Mouse (Mus musculus): Measurements from ENCODE around the gene Utp4. TPM values are rescaled to one million over a fixed set of nuclear protein-coding genes. Genes with fewer than 3 reads are reported as not detected.
"Not testable (repeated sequence)": the region's sequence is repeated elsewhere in the genome, so short reads cannot be mapped to it uniquely, and the experiment has no call there.

The Utp4 gene
- polyA plus RNA-seq, 1 experiment from 2014 or later: 71.1 TPM

DNA sequence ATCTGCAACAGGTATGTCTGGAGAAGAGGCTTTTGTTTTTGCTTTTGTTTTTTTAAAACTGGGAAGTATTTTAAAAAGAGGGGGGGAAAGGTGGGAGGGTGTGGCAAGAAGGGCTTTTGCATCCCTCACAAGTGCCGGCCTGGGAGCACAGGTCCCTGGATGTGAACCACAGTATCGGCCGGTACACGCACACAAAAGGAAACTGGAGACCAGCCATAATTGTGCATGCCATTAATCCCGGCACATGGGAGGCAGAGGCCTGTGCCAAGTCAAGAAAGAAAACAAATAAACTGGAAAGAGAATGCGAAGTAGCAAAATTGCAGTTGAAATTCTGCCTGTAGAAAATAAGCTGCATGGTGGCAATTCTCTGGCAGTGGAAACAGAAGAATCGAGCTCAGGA is 14.9 kb downstream of the Utp4 start:
- Histone ChIP-seq H3K4me2 (replicated peaks) (no peak overlapping the region), H3K36me3 (peaks cover 28% of the 10 kb centered on the region), H3K4me1 (replicated peaks) (no peaks in the 10 kb centered on the region), H3K27me3 (replicated peaks) (no peaks in the 10 kb centered on the region), H3K9ac (no peak overlapping the region), H3K4me3 (replicated peaks) (no peak overlapping the region), H3K9me3 (no peaks in the 10 kb centered on the region), H3K27ac (no peak overlapping the region)
- WGBS: 91% methylated on average over 7 of the region's 7 CpGs
- ATAC-seq: no peak

DNA sequence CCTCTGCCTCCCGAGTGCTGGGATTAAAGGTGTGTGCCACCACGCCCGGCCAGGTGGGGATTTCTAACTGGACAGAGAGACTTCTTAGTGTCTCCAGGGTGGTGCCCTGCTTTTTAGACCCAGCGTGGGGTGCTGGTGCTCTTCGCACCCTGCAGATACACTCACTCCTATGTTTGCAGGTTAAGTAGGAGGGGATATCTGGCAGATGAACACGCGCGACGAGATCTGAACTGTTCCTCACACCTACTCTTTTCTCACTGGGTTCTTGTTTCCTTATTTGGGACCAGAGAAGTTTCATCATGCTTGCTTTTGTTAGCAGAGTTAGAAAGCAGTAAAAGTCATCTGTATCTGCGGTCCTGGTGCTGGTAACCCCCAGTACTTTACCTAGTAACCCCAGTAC is 20.2 kb downstream of the Utp4 start:
- Histone ChIP-seq H3K9me3 (no peaks in the 10 kb centered on the region), H3K27me3 (replicated peaks) (no peaks in the 10 kb centered on the region), H3K4me1 (replicated peaks) (no peaks in the 10 kb centered on the region), H3K4me3 (replicated peaks) (no peak overlapping the region), H3K36me3 (peaks cover 22% of the 10 kb centered on the region), H3K4me2 (replicated peaks) (no peak overlapping the region), H3K27ac (no peak overlapping the region), H3K9ac (no peak overlapping the region)
- ATAC-seq: no peak
- 96% methylated on average over 10 of the region's 10 CpGs for WGBS

DNA sequence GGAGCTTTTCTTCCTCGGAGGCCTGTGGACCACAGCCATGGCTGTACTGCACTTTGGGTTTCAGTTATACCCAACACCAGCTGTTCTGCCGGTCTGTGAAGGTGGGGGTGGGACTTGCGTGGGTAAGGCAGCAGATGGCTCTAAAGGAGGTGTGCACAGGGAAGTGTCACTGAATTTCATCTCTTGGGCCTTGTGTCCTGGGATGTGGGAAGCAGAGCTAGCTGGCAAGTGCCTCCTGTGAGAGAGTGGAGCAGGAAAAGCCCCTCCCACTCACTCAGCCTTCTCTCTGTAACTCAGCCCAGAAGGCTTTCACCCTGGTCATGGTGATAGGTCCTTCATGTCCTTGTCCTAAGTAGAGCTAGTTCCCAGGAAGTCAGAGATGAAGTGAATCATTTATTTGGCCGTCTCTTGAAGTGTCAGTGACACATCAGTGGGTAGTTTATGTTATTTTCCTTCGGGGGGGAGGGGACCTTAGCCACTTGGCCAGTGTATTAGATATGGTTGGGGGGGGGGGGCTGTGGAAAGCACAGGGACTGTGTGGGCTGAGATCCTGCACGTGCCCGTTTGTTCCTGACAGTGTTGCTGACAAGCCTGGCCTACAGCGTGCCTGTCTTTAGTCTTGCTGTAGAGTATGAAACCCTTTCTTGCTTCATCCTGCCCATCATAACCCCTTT is 26.4 kb downstream of the Utp4 start:
- Histone ChIP-seq H3K9ac (no peak overlapping the region), H3K36me3 (peaks cover 30% of the 10 kb centered on the region), H3K27ac (no peak overlapping the region), H3K27me3 (replicated peaks) (no peaks in the 10 kb centered on the region), H3K9me3 (no peaks in the 10 kb centered on the region), H3K4me1 (replicated peaks) (no peaks in the 10 kb centered on the region), H3K4me3 (replicated peaks) (no peak overlapping the region), H3K4me2 (replicated peaks) (no peak overlapping the region)
- 88% methylated on average over 8 of the region's 8 CpGs for WGBS
- ATAC-seq: no peak

- H3K4me3 ChIP-seq (replicated peaks): no peak overlapping the region
- peaks cover 30% of the 10 kb centered on the region for H3K36me3 ChIP-seq
- H3K4me2 ChIP-seq (replicated peaks): no peak overlapping the region
- 95% methylated on average over 5 of the region's 5 CpGs for WGBS
- ATAC-seq: no peak
- no peak overlapping the region for H3K9ac ChIP-seq
- no peak overlapping the region for H3K27ac ChIP-seq
- no peaks in the 10 kb centered on the region for H3K4me1 ChIP-seq (replicated peaks)
- H3K9me3 ChIP-seq: no peaks in the 10 kb centered on the region
- H3K27me3 ChIP-seq (replicated peaks): no peaks in the 10 kb centered on the region
These were observed 26.9 kb downstream of the Utp4 start for GRCm38 (mm10) chr8:106920395-106920741.

DNA sequence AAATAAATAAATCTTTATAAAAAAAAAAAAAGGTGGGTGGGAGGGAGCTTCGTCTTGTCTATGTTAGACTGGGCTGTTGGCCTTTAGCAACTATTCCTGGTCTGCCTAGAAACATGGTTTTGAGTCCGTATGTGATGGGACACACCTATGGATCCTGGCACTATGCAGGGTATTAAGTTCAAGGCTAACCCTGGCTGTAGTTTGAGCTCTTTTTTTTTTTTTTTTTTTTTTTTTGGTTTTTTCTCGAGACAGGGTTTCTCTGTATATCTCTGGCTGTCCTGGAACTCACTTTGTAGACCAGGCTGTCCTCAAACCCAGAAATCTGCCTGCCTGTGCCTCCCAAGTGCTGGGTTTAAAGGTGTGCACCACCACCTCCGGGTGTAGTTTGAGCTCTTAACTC is 30.6 kb downstream of the Utp4 start:
- Histone ChIP-seq H3K9me3 (no peaks in the 10 kb centered on the region), H3K4me1 (replicated peaks) (0 out of 2 replicates have a peak, but pooled peaks cover under 1% of the 10 kb centered on the region), H3K4me3 (replicated peaks) (no peak overlapping the region), H3K9ac (no peak overlapping the region), H3K27me3 (replicated peaks) (no peaks in the 10 kb centered on the region), H3K36me3 (peaks cover 18% of the 10 kb centered on the region), H3K27ac (0 out of 2 replicates have a peak overlapping the region, but pooled peaks have one; percentile 44), H3K4me2 (replicated peaks) (no peak overlapping the region)
- 88% methylated on average over 4 of the region's 4 CpGs for WGBS
- no peak for ATAC-seq

DNA sequence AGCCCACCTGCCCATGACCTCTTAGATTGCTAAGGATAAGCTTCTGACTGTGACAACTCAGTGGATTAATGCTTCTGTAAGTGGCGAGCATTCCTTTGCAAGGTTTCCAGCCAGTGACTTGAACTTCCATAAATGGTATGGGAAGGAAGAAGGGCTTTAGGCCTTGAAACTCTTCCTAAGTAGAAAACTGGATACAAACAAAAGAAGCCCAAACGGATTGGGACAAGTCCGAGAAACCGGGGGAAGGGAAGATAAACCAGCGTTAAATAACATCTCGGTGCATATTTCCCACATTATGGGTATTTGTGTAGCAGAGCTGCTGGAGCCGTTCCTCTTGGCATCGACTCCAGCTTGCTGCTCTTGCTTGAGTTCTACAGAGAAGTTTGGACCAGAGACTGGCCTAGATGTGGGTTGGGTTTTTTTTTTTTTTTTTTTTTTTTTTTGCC is 31.5 kb downstream of the Utp4 start:
- Histone ChIP-seq H3K9me3 (no peaks in the 10 kb centered on the region), H3K36me3 (peaks cover 11% of the 10 kb centered on the region), H3K4me1 (replicated peaks) (peaks cover 9% of the 10 kb centered on the region; the same call in 1 of the 2 replicates), H3K4me3 (replicated peaks) (no peak overlapping the region), H3K27me3 (replicated peaks) (no peaks in the 10 kb centered on the region), H3K9ac (no peak overlapping the region), H3K27ac (peak overlapping the region; percentile 44; the same call in 1 of the 2 replicates), H3K4me2 (replicated peaks) (no peak overlapping the region)
- 62% methylated on average over 8 of the region's 8 CpGs for WGBS
- no peak for ATAC-seq

DNA sequence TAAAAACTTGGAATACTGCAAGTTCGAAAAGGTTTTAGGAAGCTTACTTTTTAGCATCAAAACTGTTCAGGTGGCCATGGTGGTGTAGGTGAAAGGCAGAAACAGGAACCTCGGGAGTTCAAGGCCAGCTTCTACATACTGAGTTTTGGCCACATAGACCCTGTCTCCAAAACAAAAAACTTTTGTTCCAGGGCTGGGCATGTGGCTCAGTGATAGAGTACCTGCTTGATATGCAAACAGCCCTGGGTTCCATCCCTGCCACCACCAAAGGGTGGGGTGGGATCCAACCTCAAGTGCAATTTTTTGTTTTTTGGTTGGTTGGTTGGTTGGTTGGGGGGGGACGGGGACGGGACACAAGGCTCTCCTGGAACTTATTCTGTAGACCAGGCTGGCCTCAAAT is 32.0 kb downstream of the Utp4 start:
- Histone ChIP-seq H3K27me3 (replicated peaks) (no peaks in the 10 kb centered on the region), H3K4me3 (replicated peaks) (no peak overlapping the region), H3K36me3 (peaks cover 7% of the 10 kb centered on the region; the same call in 1 of the 2 replicates), H3K4me1 (replicated peaks) (peaks cover 11% of the 10 kb centered on the region; the same call in 1 of the 2 replicates), H3K27ac (no peak overlapping the region), H3K9ac (no peak overlapping the region), H3K4me2 (replicated peaks) (no peak overlapping the region), H3K9me3 (no peaks in the 10 kb centered on the region)
- no peak for ATAC-seq
- WGBS: 88% methylated on average over 4 of the region's 4 CpGs

GRCm38 (mm10) chr8:106927247-106927646 is 33.8 kb downstream of the Utp4 start:
- Histone ChIP-seq H3K9me3 (no peaks in the 10 kb centered on the region), H3K4me1 (replicated peaks) (peaks cover 12% of the 10 kb centered on the region; the same call in 1 of the 2 replicates), H3K27me3 (replicated peaks) (no peaks in the 10 kb centered on the region), H3K9ac (no peak overlapping the region), H3K4me2 (replicated peaks) (no peak overlapping the region), H3K4me3 (replicated peaks) (no peak overlapping the region), H3K27ac (no peak overlapping the region), H3K36me3 (no peaks in the 10 kb centered on the region)
- WGBS: 55% methylated on average over 4 of the region's 4 CpGs
- ATAC-seq: no peak

GRCm38 (mm10) chr8:106928182-106928581 is 34.7 kb downstream of the Utp4 start:
- not testable (repeated sequence) for H3K9me3 ChIP-seq; ATAC-seq; H3K4me3 ChIP-seq (replicated peaks); H3K9ac ChIP-seq; H3K27me3 ChIP-seq (replicated peaks); H3K27ac ChIP-seq; H3K36me3 ChIP-seq; H3K4me2 ChIP-seq (replicated peaks)
- WGBS: 95% methylated on average over 11 of the region's 11 CpGs
- peaks cover 18% of the 10 kb centered on the region for H3K4me1 ChIP-seq (replicated peaks)

- Histone ChIP-seq H3K4me1 (replicated peaks) (peaks cover 18% of the 10 kb centered on the region), H3K4me2 (replicated peaks) (no peak overlapping the region), H3K27ac (peak overlapping the region; percentile 52), H3K4me3 (replicated peaks) (no peak overlapping the region), H3K9me3 (no peaks in the 10 kb centered on the region), H3K27me3 (replicated peaks) (no peaks in the 10 kb centered on the region), H3K9ac (no peak overlapping the region), H3K36me3 (no peaks in the 10 kb centered on the region)
- ATAC-seq: no peak
- WGBS: 37% methylated on average over 6 of the region's 6 CpGs
These were observed 35.9 kb downstream of the Utp4 start for GRCm38 (mm10) chr8:106929155-106929913.

GRCm38 (mm10) chr8:106929921-106930320 is 36.5 kb downstream of the Utp4 start:
- Histone ChIP-seq H3K36me3 (no peaks in the 10 kb centered on the region), H3K27me3 (replicated peaks) (no peaks in the 10 kb centered on the region), H3K9me3 (no peaks in the 10 kb centered on the region), H3K4me2 (replicated peaks) (no peak overlapping the region), H3K9ac (no peak overlapping the region), H3K4me1 (replicated peaks) (peaks cover 18% of the 10 kb centered on the region), H3K4me3 (replicated peaks) (no peak overlapping the region), H3K27ac (peak overlapping the region; percentile 52)
- 67% methylated on average over 5 of the region's 5 CpGs for WGBS
- ATAC-seq: no peak

- Histone ChIP-seq H3K4me2 (replicated peaks) (peak overlapping the region; percentile 52), H3K27ac (no peak overlapping the region), H3K9ac (peak overlapping the region; percentile 21; the same call in 1 of the 2 replicates), H3K4me1 (replicated peaks) (peaks cover 20% of the 10 kb centered on the region), H3K36me3 (no peaks in the 10 kb centered on the region), H3K4me3 (replicated peaks) (peak overlapping the region; percentile 16), H3K27me3 (replicated peaks) (no peaks in the 10 kb centered on the region), H3K9me3 (no peaks in the 10 kb centered on the region)
- ATAC-seq: no peak
- WGBS: 17% methylated on average over 22 of the region's 22 CpGs
These were observed 39.1 kb downstream of the Utp4 start for GRCm38 (mm10) chr8:106932376-106933065.

Measured in intestine, embryonic 15.5 days (tissue).